Mouse (Mus musculus): ENCODE data around the gene Gm5798. TPM values are rescaled to one million over a fixed set of nuclear protein-coding genes. Genes with fewer than 3 reads are reported as not detected.
"Not testable (repeated sequence)": the region's sequence is repeated elsewhere in the genome, so short reads cannot be mapped to it uniquely, and the experiment has no call there.

Gm5798 gene
- polyA plus RNA-seq (2012; ENCODE audit: insufficient read depth, insufficient read length, low replicate concordance, missing spikeins), result not detected in 2 replicates

DNA sequence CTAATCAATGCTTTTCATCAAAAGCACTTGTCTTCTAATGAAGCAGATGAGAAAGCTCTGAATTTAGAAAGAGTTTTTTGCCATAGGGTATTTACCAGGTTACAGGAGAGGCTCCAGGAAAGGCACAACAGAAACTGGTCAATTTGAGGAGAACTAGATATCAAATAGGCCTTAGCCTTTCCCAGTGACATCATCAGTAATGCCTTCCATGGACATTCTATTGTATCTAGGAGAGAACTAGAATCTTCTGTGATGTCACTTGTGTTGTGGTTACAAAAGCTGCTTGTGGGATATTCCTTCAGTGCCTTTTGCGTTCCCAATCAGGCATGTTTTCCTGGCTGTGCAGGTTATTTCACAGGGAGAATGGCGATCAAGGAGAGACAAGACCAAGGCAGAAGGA, at the start of gene Gm5798:
Gene Gm5798, plus strand, starts transcription at position 301 of the 400 bp plus-strand sequence.
- not testable (repeated sequence) for H3K27ac ChIP-seq (ENCODE audit: insufficient read depth, low read depth, low read length); H3K4me3 ChIP-seq (ENCODE audit: insufficient read depth, low read depth, low read length); H3K4me1 ChIP-seq (ENCODE audit: control insufficient read depth, insufficient read depth, low read length)
- 64% methylated on average over 2 of the region's 2 CpGs for WGBS

DNA sequence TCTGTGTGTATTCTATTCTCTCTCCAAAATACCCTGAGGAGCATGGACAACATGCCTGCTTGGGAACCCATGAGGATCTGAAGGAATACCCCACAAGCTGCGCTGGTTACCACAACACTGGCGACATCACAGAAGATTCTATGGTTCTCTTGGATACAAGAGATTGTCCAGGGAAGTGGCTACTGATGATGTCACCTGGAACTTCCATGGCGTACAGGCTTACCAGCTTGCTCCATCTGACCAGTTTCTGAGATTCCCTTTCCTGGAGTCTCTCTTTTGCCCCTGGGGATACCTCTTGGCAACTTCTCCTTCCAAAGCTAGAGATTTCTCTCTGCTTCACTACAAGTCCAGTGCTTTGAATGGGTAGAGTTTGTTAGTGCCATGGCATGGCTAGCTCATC, 37.9 kb downstream of the Gm5798 start, which contains the start of gene Gm7945:
Gene Gm7945, minus strand, starts transcription at position 101 of the 400 bp plus-strand sequence.
- H3K27ac ChIP-seq (ENCODE audit: insufficient read depth, low read depth, low read length); H3K4me3 ChIP-seq (ENCODE audit: insufficient read depth, low read depth, low read length); H3K4me1 ChIP-seq (ENCODE audit: control insufficient read depth, insufficient read depth, low read length): not testable (repeated sequence)
- WGBS, result no CpG with 5 or more reads among the region's 3 CpGs

Other genes starting within 250 kb of the Gm5798 start
- gene Mat1a, start 243.6 kb upstream of the Gm5798 start, polyA plus RNA-seq (2012; ENCODE audit: insufficient read depth, insufficient read length, low replicate concordance, missing spikeins), result not detected in 2 replicates
- not detected in 2 replicates for gene Sftpa1, start 216.8 kb upstream of the Gm5798 start, polyA plus RNA-seq (2012; ENCODE audit: insufficient read depth, insufficient read length, low replicate concordance, missing spikeins)
- gene Mbl1, start 197.2 kb upstream of the Gm5798 start, polyA plus RNA-seq (2012; ENCODE audit: insufficient read depth, insufficient read length, low replicate concordance, missing spikeins), result not detected in 2 replicates
- gene Sftpd, start 163.5 kb upstream of the Gm5798 start, polyA plus RNA-seq (2012; ENCODE audit: insufficient read depth, insufficient read length, low replicate concordance, missing spikeins), result not detected in 2 replicates
- not detected in 2 replicates for gene Gm2832, start 69.8 kb upstream of the Gm5798 start, polyA plus RNA-seq (2012; ENCODE audit: insufficient read depth, insufficient read length, low replicate concordance, missing spikeins)
- not detected in 2 replicates for gene Gm7945, start 37.8 kb downstream of the Gm5798 start, polyA plus RNA-seq (2012; ENCODE audit: insufficient read depth, insufficient read length, low replicate concordance, missing spikeins)
- gene Gm6482, start 59.7 kb downstream of the Gm5798 start, polyA plus RNA-seq (2012; ENCODE audit: insufficient read depth, insufficient read length, low replicate concordance, missing spikeins), result not detected in 2 replicates
- gene Gm7954, start 104.9 kb downstream of the Gm5798 start, polyA plus RNA-seq (2012; ENCODE audit: insufficient read depth, insufficient read length, low replicate concordance, missing spikeins), result not detected in 2 replicates
- gene Gm3486, start 140.9 kb downstream of the Gm5798 start, polyA plus RNA-seq (2012; ENCODE audit: insufficient read depth, insufficient read length, low replicate concordance, missing spikeins), result not detected in 2 replicates
- gene Gm7970, start 207.0 kb downstream of the Gm5798 start, polyA plus RNA-seq (2012; ENCODE audit: insufficient read depth, insufficient read length, low replicate concordance, missing spikeins), result not detected in 2 replicates
- not detected in 2 replicates for gene 1700049E17Rik2, start 224.6 kb downstream of the Gm5798 start, polyA plus RNA-seq (2012; ENCODE audit: insufficient read depth, insufficient read length, low replicate concordance, missing spikeins)